Mouse (Mus musculus) small intestine, adult 2 months (tissue): ENCODE data around the gene Gm37240.

Source experiments
- CTCF ChIP-seq: fragments of 200-500 bp; IDR thresholded peaks from 2 replicates; pipeline ENCODE4 v1.5.1; 2012; ENCODE audit warnings: low read depth, mild to moderate bottlenecking, control low read depth, inconsistent platforms, low read length, moderate library complexity, mixed read lengths; ENCODE audit not compliant: insufficient replicate concordance, insufficient read length; ENCODE audit errors: extremely low read depth
- POLR2A ChIP-seq: fragments of 200-500 bp; IDR thresholded peaks from 2 replicates; pipeline ENCODE4 v1.6.1; 2012; ENCODE audit warnings: low read depth, mild to moderate bottlenecking, control low read depth, inconsistent platforms, low read length, moderate library complexity

DNA sequence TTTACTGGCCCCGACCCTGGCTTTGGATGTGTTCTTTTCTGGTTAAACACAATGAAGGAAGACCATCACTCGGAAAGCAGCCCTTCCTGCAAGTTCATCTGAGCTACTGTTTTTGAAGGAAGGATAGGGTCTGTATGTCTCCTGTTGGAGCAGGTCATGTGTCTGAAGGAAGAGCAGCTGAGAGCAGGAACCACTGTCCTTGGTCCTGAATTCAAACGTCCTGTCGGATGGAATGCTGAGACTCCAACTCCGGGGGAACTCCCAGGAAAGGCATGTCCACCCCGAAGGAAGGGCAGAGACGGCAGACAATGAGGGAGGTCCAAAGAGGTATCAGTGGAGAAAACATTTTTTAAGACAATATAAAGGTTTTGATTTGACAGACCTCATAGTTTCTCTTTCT lies 741.8 kb downstream of the Gm37240 start:
- TF ChIP-seq CTCF, result no peak
- TF ChIP-seq POLR2A, result no peak
